Mouse (Mus musculus) embryonic facial prominence, embryonic 14.5 days (tissue): ENCODE measurements around the gene Ankrd12. TPM values are rescaled to one million over a fixed set of nuclear protein-coding genes. Genes with fewer than 3 reads are reported as not detected.

Experiments
- ATAC-seq: fragments of 200-750 bp; cut with Nextera tagmentation; 2 replicates; pipeline ENCODE4 v1.8.0; 2017; ENCODE audit warnings: low read depth, moderate number of reproducible peaks, moderate TSS enrichment
- DNase-seq: peaks from one replicate; pipeline ENCODE4 v3.0.0-alpha.2; 2015; ENCODE audit warnings: low spot score
- H3K27ac ChIP-seq: fragments of 300-500 bp; sonication (generic); replicated peaks from 2 replicates; pipeline ENCODE4 v1.5.1; 2014; ENCODE audit warnings: low read depth, mild to moderate bottlenecking, low read length, moderate library complexity
- H3K27me3 ChIP-seq: fragments of 300-500 bp; sonication (generic); replicated peaks from 2 replicates; pipeline ENCODE4 v1.6.1; 2014; ENCODE audit warnings: low read length; ENCODE audit not compliant: control insufficient read depth, insufficient read depth
- H3K36me3 ChIP-seq: fragments of 300-500 bp; sonication (generic); 2 replicates; pipeline ENCODE4 v1.6.1; 2014; ENCODE audit warnings: low read length, mixed read lengths; ENCODE audit not compliant: control insufficient read depth, insufficient read depth
- H3K4me1 ChIP-seq: fragments of 300-500 bp; sonication (generic); 2 replicates; pipeline ENCODE4 v1.6.1; 2014; ENCODE audit warnings: antibody characterized with exemption, low read length; ENCODE audit not compliant: control insufficient read depth, insufficient read depth
- H3K4me2 ChIP-seq: fragments of 300-500 bp; sonication (generic); 2 replicates; pipeline ENCODE4 v1.6.1; 2014; ENCODE audit warnings: low read depth, mild to moderate bottlenecking, low read length, moderate library complexity, mixed read lengths
- H3K4me3 ChIP-seq: fragments of 300-500 bp; sonication (generic); 2 replicates; pipeline ENCODE4 v1.5.1; 2014; ENCODE audit warnings: low read depth, mild to moderate bottlenecking, low read length
- H3K9ac ChIP-seq: fragments of 300-500 bp; sonication (generic); 2 replicates; pipeline ENCODE4 v1.6.1; 2014; ENCODE audit warnings: low read depth, mild to moderate bottlenecking, low read length, moderate library complexity, mixed read lengths
- H3K9me3 ChIP-seq: fragments of 300-500 bp; sonication (generic); 2 replicates; pipeline ENCODE4 v1.6.1; 2016; ENCODE audit warnings: low read length; ENCODE audit not compliant: control insufficient read depth
- WGBS: fragments of 180-500 bp; shearing (Covaris S2); extraction: QIAGEN DNeasy Blood & Tissue Kit; methylation state at CpG from one replicate; pipeline ENCODE4 v1.1.7; 2014; 5-methylcytosine and 5-hydroxymethylcytosine counted together
- polyA plus RNA-seq: library from polyadenylated mRNA; unstranded; fragments of >200 nt; fragmentation: Nextera tagmentation; extraction: Ambion mirVana; gene quantifications from 2 replicates; pipeline ENCODE4 v1.2.1, GENCODE M21; 2014

Gene Ankrd12
- polyA plus RNA-seq, 1 experiment from 2014 or later = 25.2 TPM

- Histone ChIP-seq H3K27ac (no peak overlapping the region), H3K9me3 (no peaks in the 10 kb centered on the region), H3K4me1 (no peaks in the 10 kb centered on the region), H3K27me3 (no peaks in the 10 kb centered on the region), H3K4me3 (no peak overlapping the region), H3K36me3 (peaks cover 30% of the 10 kb centered on the region), H3K4me2 (no peak overlapping the region), H3K9ac (no peak overlapping the region)
- 91% methylated on average over 2 of the region's 2 CpGs for WGBS
- ATAC-seq (no peak), DNase-seq (no peak)
These were observed 15.2 kb upstream of the Ankrd12 start for GRCm38 (mm10) chr17:66092065-66092464.

- Histone ChIP-seq H3K4me2 (no peak overlapping the region), H3K27me3 (no peaks in the 10 kb centered on the region), H3K36me3 (peaks cover 37% of the 10 kb centered on the region), H3K27ac (no peak overlapping the region), H3K9me3 (no peaks in the 10 kb centered on the region), H3K4me3 (no peak overlapping the region), H3K4me1 (no peaks in the 10 kb centered on the region), H3K9ac (no peak overlapping the region)
- ATAC-seq (no peak), DNase-seq (no peak)
- 85% methylated on average over 2 of the region's 2 CpGs for WGBS
These were observed 14.5 kb upstream of the Ankrd12 start for GRCm38 (mm10) chr17:66091392-66091791.

- DNase-seq (no peak), ATAC-seq (no peak)
- no peaks in the 10 kb centered on the region for H3K4me1 ChIP-seq
- no peak overlapping the region for H3K4me3 ChIP-seq
- no peak overlapping the region for H3K9ac ChIP-seq
- no peaks in the 10 kb centered on the region for H3K9me3 ChIP-seq
- H3K27ac ChIP-seq = no peak overlapping the region
- H3K36me3 ChIP-seq = peaks cover 47% of the 10 kb centered on the region
- H3K4me2 ChIP-seq = no peak overlapping the region
- no peaks in the 10 kb centered on the region for H3K27me3 ChIP-seq
These were observed 13.4 kb upstream of the Ankrd12 start for GRCm38 (mm10) chr17:66090251-66090650.

GRCm38 (mm10) chr17:66085038-66085437 is 8.1 kb upstream of the Ankrd12 start:
- no peak for ATAC-seq
- Histone ChIP-seq H3K27me3 (no peaks in the 10 kb centered on the region), H3K4me2 (no peak overlapping the region), H3K36me3 (peaks cover 56% of the 10 kb centered on the region), H3K9me3 (no peaks in the 10 kb centered on the region), H3K4me3 (no peak overlapping the region), H3K27ac (no peak overlapping the region), H3K4me1 (no peaks in the 10 kb centered on the region), H3K9ac (no peak overlapping the region)
- WGBS = 81% methylated on average over 1 of the region's 1 CpGs
- no peak for DNase-seq

GRCm38 (mm10) chr17:66084486-66084885 is 7.6 kb upstream of the Ankrd12 start:
- DNase-seq (no peak), ATAC-seq (no peak)
- WGBS = 70% methylated on average over 1 of the region's 1 CpGs
- no peak overlapping the region for H3K4me3 ChIP-seq
- peaks cover 62% of the 10 kb centered on the region for H3K36me3 ChIP-seq
- no peaks in the 10 kb centered on the region for H3K27me3 ChIP-seq
- H3K4me1 ChIP-seq = no peaks in the 10 kb centered on the region
- no peaks in the 10 kb centered on the region for H3K9me3 ChIP-seq
- H3K4me2 ChIP-seq = no peak overlapping the region
- H3K27ac ChIP-seq = no peak overlapping the region
- no peak overlapping the region for H3K9ac ChIP-seq

- Histone ChIP-seq H3K27me3 (no peaks in the 10 kb centered on the region), H3K36me3 (peaks cover 27% of the 10 kb centered on the region), H3K4me2 (peak overlapping the region; percentile 83), H3K27ac (peak overlapping the region; percentile 85), H3K4me3 (peak overlapping the region; percentile 91), H3K9ac (peak overlapping the region; percentile 83), H3K4me1 (peaks cover 4% of the 10 kb centered on the region), H3K9me3 (no peaks in the 10 kb centered on the region)
- peak; percentile 64 for ATAC-seq
- peak; percentile 31 for DNase-seq
- under 1% methylated on average over 16 of the region's 23 CpGs for WGBS
These were observed 555 bp upstream of the Ankrd12 start for GRCm38 (mm10) chr17:66077437-66077850.

- WGBS = 1% methylated on average over 15 of the region's 95 CpGs
- Histone ChIP-seq H3K27ac (peak overlapping the region; percentile 85), H3K4me2 (peak overlapping the region; percentile 83), H3K4me1 (peaks cover 4% of the 10 kb centered on the region), H3K4me3 (peak overlapping the region; percentile 91), H3K9ac (peak overlapping the region; percentile 83), H3K36me3 (peaks cover 27% of the 10 kb centered on the region), H3K9me3 (no peaks in the 10 kb centered on the region), H3K27me3 (no peaks in the 10 kb centered on the region)
- DNase-seq = no peak
- ATAC-seq = peak; percentile 83
These were observed 538 bp downstream of the Ankrd12 start for GRCm38 (mm10) chr17:66076174-66076927.

- Histone ChIP-seq H3K27me3 (no peaks in the 10 kb centered on the region), H3K4me3 (peak overlapping the region; percentile 91), H3K4me2 (peak overlapping the region; percentile 83), H3K36me3 (peaks cover 22% of the 10 kb centered on the region), H3K27ac (peak overlapping the region; percentile 85), H3K4me1 (peaks cover 4% of the 10 kb centered on the region), H3K9me3 (no peaks in the 10 kb centered on the region), H3K9ac (peak overlapping the region; percentile 83)
- peak; percentile 38 for DNase-seq
- 2% methylated on average over 12 of the region's 12 CpGs for WGBS
- no peak for ATAC-seq
These were observed 1.1 kb downstream of the Ankrd12 start for GRCm38 (mm10) chr17:66075827-66076173.

- 0 out of 2 replicates have a peak, but pooled peaks cover 5% of the 10 kb centered on the region for H3K36me3 ChIP-seq
- no peak overlapping the region for H3K4me2 ChIP-seq
- ATAC-seq (no peak), DNase-seq (no peak)
- H3K27me3 ChIP-seq = no peaks in the 10 kb centered on the region
- peaks cover 4% of the 10 kb centered on the region for H3K4me1 ChIP-seq
- H3K9me3 ChIP-seq = no peaks in the 10 kb centered on the region
- H3K27ac ChIP-seq = no peak overlapping the region
- H3K4me3 ChIP-seq = no peak overlapping the region
- 82% methylated on average over 7 of the region's 7 CpGs for WGBS
- H3K9ac ChIP-seq = no peak overlapping the region
These were observed 2.9 kb downstream of the Ankrd12 start for GRCm38 (mm10) chr17:66073971-66074370.
